Comparison of ENCODE assay signal across 8 mouse cellular contexts in the genomic region with DNA sequence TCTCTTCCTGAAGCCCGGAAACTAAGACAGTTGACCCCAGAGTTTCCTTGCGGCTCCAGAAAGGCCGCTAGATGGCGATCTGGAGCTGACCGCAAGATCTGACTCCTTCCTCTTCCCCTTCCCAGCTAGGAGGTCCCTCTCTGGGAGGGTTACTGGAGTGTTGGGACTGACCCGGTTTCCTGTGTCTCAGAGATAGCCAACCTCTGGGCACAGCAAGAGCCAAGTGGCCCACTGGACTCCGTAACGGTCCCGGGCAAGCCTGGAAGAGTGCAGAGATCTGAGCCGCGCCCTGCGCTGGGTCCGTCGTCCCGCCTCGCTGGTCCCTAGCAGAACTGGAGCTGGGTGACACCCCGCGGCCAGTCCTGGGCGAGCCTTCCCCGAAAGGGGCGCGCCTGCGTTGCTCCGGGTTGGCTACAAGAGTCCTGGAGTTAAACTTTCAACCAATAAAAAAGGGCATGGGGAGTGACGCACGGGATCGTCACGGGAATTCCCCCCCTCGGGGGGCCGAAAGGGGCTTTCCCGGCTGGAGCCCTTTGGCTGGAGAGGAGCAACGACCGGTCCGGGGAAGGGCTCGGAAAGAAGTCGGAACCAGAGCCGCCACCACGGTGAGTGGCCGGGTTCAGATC. TPM values are rescaled to one million over a fixed set of nuclear protein-coding genes. Genes with fewer than 3 reads are reported as not detected.
A peak's percentile ranks its signal among the peaks of the same experiment; 100 is the strongest.
DNase-seq lines count a peak whose midpoint lies in the region; ATAC-seq lines count a peak whose summit lies in the region.

TSS of gene Nfkb2 (plus strand) at position 105 of the 626 bp plus-strand sequence.

- H3K36me3 ChIP-seq in forebrain, embryonic 16.5 days (ENCODE audit: control insufficient read depth, insufficient read depth): no peaks in the 10 kb centered on the region

- peak within 1 kb of the TSS; percentile 89 for H3K4me2 ChIP-seq in forebrain, embryonic 16.5 days (ENCODE audit: low read length)

- peak within 1 kb of the TSS; percentile 66 for H3K9ac ChIP-seq in forebrain, embryonic 16.5 days (replicated peaks; ENCODE audit: low read depth, low read length)

- H3K4me3 ChIP-seq in forebrain, embryonic 16.5 days (replicated peaks; ENCODE audit: low read length): peak within 1 kb of the TSS; percentile 60

- no peaks in the 10 kb centered on the region for H3K9me3 ChIP-seq in forebrain, embryonic 16.5 days (ENCODE audit: control insufficient read depth, low read length)

- DNase-seq in MEL-GATA-1-ER (ENCODE audit: extremely low read depth, low read depth): peak; percentile 94
- peak; percentile 81 to 87 for DNase-seq in cerebellum, adult 18-20 months
- DNase-seq in heart, postnatal 4 days: peak; percentile 96
- peak; percentile 74 to 80 for DNase-seq in layer of hippocampus, adult 8-10 months (ENCODE audit: low spot score in 2 of 2)
- peak; percentile 95 for DNase-seq in lung, postnatal 14 days
- peak; percentile 93 for DNase-seq in ovary, postnatal 36 days (ENCODE audit: low spot score)
- peak; percentile 85 for DNase-seq in thymus, postnatal 4 days

- ATAC-seq in forebrain, embryonic 16.5 days: peak; percentile 73

- H3K27me3 ChIP-seq in forebrain, embryonic 16.5 days (replicated peaks; ENCODE audit: control insufficient read depth, insufficient read depth, low read length): peaks cover 12% of the 10 kb centered on the region

- H3K27ac ChIP-seq in forebrain, embryonic 16.5 days (ENCODE audit: low read length): no peak within 1 kb of the TSS

- H3K4me1 ChIP-seq in forebrain, embryonic 16.5 days (replicated peaks; ENCODE audit: control insufficient read depth, insufficient read depth, low read length): peaks cover 31% of the 10 kb centered on the region

- under 1% methylated on average over 34 of the region's 39 CpGs for WGBS in forebrain, embryonic 16.5 days

RNA-seq across cellular contexts. Expression of gene Nfkb2, which starts in this region (rescaled TPM):
- polyA plus RNA-seq in forebrain, embryonic 16.5 days (2015; fragmentation: Nextera tagmentation; extraction: Ambion mirVana): 1.8 and 1.9 TPM in 2 replicates
- 10 to 100 TPM; 15.1 to 15.2 TPM for total RNA-seq in heart, postnatal 4 days (2021)
- total RNA-seq in layer of hippocampus, adult 8-10 months (2022): 1 to 10 TPM; 2.6 to 4.2 (median 3.3) TPM
